Mouse (Mus musculus): Measurements from ENCODE around the gene Klhl31.

GRCm38 (mm10) chr9:77592423-77592822 is 43.9 kb upstream of the Klhl31 start:
- TF ChIP-seq CTCF (conservative IDR thresholded peaks at IDR 0.05; ENCODE audit: insufficient read depth, insufficient read length, low read depth, low read length), result no peak
- TF ChIP-seq POLR2A (IDR thresholded peaks at IDR 0.05; ENCODE audit: low read depth, low read length), result no peak

All from kidney, adult 2 months (tissue).